Mouse (Mus musculus): ENCODE measurements around the gene Babam2.

The Babam2 gene

DNA sequence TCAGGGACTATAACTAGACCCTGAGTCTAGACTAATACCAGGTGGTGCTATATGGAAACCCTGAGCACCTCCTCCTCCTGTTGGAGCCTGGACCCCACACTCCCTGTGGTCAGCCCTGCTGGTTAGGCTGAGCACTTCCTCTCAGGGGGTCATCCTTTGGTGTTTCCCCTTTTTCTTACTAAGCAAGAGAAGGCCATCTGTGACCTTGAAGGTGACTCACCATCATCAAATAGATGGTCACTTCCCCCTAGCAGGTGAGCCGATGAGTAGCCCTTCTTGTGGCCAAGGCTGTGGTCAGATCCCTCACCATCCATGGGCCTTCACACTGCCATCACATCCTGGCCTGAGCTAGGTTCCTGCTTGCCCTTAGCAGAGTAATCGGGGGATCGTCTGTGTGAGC lies 379.7 kb downstream of the Babam2 start:
- no peak for DNase-seq (ENCODE audit: low read depth, low spot score)

- no peak for DNase-seq (ENCODE audit: low read depth, low spot score)
These were observed 381.5 kb downstream of the Babam2 start for GRCm38 (mm10) chr5:32078986-32079385.

DNA sequence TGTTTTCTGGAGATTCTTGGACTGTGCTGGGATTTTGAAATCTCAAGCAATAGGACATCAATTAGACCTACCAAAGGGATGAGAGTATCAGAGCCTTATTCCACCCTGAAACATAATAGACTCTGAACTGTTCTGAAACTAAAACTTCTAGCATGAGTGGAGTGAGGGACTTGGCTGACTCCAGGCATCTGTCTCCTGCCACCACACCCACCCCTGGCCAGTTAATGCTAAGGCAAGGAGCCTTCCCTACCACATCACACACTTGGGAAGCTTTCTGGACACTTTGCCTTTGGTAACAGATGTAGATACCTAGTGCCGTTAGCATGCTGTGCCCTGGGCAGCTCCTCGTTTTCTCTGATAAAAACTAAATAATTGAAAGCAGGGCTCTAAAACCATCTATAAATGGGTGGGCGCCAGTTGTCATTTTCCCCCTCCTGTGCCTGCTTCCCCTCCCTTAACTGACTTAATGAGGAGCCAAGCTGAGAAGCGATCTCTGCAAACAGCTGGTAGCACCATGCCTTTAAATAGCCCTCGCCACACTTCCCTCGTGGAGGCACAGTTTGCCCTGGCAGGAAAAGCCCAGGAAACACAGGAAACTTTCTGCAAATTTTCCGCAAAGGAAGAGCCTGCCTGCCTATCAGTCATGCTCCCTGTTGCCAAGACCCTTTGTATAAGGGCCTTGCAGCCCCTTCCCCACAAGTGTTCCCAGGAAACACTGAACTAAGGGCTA lies 383.2 kb downstream of the Babam2 start:
- no peak for DNase-seq (ENCODE audit: low read depth, low spot score)

GRCm38 (mm10) chr5:32084401-32084804 lies 386.9 kb downstream of the Babam2 start:
- no peak for DNase-seq (ENCODE audit: low read depth, low spot score)

DNA sequence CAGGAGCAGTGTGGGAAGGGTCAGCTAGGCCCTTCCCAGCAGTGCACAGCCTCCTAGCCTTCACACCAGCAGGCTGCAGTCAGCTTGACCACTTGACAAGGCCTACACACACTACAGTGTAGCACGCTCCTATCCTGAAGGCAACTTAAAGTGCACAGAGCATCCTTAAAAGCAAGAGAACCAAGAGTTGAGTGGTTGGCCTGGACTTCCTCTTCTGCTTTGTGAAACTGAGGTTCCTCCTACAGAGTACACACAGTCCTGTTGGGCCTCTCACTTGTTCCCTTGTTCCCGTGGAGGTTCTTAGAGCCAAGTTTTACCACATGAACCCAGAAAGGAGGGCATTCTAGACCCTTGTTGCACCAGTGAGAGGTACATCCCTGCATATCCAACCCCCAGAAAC lies 388.1 kb downstream of the Babam2 start:
- no peak for DNase-seq (ENCODE audit: low read depth, low spot score)

DNA sequence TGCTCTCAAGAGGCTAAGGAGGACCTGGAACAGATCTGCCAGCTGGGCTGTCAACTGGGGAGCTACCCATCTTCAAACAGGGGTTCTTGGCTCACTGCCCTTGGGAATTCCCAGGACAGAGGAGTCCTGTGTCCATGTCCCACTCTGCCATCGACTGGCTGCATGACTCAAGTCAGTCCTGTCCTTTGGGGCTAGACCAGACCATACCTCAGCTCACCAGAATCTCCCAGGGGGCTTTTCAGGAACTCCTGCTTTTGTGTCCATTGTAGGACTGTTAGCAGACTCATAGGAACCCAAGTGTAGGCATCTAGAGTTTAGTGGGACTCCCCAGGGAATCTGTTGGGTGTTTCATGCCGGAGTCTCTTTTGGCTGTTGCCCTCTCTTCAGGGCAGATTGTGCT lies 388.5 kb downstream of the Babam2 start:
- no peak for DNase-seq (ENCODE audit: low read depth, low spot score)

DNA sequence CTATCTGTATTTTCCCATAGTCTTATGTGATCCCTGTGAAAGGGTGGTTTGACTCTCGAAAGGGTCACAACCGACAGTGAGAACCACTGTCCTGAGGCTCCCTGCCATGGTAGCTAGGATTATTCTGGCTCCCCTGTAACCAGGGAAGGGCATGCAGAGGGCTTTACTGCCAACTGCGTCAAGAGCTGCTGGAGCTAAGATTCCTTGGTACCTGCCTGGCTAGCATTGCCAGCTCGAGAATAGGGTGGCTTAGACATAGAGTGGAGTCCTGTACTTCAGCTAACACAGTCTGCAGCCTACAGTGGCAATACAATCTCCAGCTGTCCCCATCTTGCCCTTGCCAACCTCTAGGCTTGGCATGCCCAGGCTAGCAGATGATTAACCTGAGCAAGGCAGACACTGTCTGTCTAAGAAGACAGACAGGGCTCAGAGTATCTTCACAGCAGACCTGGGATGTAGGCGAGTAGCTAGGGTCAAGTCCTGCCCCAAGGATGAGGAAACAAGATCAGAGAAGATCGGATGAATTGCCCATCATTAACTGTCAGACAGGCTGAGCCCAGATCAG lies 389.1 kb downstream of the Babam2 start:
- DNase-seq (ENCODE audit: low read depth, low spot score): no peak

- peak; percentile 86 for DNase-seq (ENCODE audit: low read depth, low spot score)
These were observed 392.0 kb downstream of the Babam2 start for GRCm38 (mm10) chr5:32089481-32089880.

DNA sequence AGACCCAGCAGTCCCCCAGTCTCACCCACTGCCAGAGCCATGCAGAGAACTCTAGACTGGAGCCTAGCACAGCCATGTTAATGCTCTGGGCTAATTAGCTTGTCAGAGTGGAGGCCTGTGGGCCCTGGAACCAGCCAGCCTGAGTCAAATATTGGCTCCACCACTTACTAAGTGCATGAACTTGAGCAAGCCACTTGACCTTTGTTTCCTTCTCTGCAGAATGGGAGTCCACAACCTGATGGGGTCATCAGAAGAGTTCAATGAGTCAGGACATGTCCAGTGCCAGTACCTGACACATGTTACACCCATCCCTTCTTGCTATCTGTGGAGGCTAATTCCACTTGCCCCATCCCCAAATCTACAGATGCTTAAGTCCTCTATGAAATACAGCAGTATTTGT lies 394.8 kb downstream of the Babam2 start:
- no peak for DNase-seq (ENCODE audit: low read depth, low spot score)

- no peak for DNase-seq (ENCODE audit: low read depth, low spot score)
These were observed 401.2 kb downstream of the Babam2 start for GRCm38 (mm10) chr5:32098691-32099090.

GRCm38 (mm10) chr5:32102484-32102883 lies 405.0 kb downstream of the Babam2 start:
- peak; percentile 61 for DNase-seq (ENCODE audit: low read depth, low spot score)

GRCm38 (mm10) chr5:32102971-32103431 lies 405.5 kb downstream of the Babam2 start:
- DNase-seq (ENCODE audit: low read depth, low spot score): no peak

DNA sequence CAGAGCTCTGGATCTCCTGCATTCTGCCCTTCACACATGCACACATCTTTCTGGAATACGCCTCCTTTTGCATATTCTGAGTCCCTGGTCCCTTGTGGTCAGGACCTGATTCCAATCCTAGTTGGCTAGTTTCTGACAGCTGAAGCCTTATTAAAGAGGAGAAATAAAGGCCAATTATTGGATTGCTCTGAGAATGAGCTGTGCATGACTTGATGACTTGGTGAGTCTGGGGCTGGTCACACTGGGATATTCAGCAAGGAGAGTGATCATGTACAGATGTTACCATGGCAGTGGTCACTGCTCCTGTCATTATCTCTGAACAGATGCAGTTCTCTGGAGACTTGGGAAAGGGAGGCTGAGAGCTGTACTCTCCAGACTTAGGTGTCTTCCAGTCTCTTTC lies 406.1 kb downstream of the Babam2 start:
- no peak for DNase-seq (ENCODE audit: low read depth, low spot score)

GRCm38 (mm10) chr5:32104119-32104990 lies 406.9 kb downstream of the Babam2 start:
- no peak for DNase-seq (ENCODE audit: low read depth, low spot score)

DNA sequence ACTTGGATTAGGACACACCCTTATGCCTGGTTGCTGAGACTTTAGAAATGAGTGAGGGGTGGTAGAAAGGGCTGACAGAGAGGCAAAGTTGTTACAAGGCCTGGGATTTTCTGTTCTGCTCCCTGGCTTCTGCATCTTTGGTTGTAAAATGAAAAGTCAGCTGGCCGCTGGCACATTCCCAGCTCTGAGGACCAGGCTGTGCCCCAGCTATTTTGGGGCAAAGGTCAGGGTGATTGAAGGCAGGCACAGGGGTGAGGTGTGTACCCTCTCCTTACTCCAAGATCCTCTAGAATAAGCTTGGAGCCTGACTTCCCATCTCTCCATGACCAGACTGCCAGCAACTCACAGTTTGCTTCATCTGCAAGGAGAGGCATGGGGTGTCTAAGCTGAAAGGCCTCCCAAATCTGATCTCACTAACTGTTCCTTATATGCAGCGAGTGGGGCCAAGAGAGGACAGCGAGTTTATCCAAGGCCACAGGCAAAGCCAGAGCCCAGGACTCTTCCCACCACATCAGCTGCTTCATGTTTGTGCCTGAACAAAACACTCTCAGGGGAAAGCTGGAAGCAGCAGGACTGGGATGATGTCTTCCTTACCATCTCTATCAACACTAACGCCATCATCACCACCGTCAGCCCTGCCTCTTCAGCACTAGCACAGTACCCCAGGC lies 409.1 kb downstream of the Babam2 start:
- DNase-seq (ENCODE audit: low read depth, low spot score): no peak

DNA sequence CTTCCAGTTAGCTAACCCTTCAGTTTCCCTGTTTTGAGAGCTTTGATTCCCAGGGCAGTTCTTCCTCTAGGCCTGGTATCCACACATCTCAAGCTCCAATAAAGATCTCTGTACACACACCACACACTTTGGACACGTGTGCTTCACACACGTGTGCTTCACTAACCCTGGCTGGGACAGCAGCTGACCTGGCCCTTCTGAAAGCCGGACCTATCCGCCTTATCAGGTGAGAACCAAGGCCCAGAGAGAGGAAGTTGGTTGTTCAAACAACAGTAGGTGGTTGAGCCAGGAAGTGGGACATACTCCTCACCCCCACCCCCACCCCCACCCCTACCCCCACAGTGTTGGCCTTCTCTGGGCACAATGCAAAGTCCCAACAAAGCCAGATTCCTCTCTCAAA lies 413.2 kb downstream of the Babam2 start:
- DNase-seq (ENCODE audit: low read depth, low spot score): no peak

GRCm38 (mm10) chr5:32112206-32112916 lies 414.9 kb downstream of the Babam2 start:
- no peak for DNase-seq (ENCODE audit: low read depth, low spot score)

DNA sequence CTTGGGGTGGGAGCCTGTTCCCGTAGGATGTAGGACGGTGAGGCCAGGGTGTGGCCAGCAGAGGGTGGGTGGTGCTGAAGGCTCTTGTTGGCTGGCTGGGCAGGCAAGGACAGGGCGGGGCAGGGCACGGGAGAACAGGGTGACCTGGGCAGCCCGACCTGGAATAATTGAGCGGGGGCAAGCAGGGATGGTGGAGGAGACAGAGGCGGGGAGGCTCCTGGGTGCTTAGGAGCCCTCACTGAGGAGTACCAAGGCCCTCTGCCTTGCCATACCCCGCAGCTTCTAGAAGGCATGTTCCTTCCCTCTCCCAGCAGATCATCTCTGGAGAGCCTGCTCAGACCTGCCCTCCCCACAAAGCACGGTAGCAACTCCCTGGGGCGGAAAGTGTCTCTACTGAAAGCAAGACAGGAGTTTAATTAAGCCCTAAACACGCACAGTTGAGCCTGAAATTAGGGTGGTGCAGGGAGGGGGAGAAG lies 423.5 kb downstream of the Babam2 start:
- no peak for DNase-seq (ENCODE audit: low read depth, low spot score)

DNA sequence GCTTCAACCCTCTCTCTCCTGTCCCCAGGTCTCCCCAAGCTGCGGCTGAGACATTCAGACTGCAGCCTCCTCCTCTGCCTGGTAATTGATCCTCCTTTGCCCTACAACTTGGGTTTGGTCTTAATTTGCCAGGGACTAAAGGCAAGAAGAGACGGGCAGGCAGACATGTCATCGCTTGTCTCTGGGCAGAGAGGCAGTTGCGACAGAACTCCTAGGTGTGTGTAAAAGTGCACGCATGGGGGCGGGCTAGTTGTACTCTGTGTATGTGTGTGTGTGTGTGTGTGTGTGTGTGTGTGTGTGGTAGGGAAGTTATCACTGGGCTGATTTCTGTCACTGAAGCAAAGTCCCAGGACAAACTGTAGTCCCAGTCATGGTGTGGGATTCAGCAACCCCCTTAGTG lies 424.5 kb downstream of the Babam2 start:
- no peak for DNase-seq (ENCODE audit: low read depth, low spot score)

DNA sequence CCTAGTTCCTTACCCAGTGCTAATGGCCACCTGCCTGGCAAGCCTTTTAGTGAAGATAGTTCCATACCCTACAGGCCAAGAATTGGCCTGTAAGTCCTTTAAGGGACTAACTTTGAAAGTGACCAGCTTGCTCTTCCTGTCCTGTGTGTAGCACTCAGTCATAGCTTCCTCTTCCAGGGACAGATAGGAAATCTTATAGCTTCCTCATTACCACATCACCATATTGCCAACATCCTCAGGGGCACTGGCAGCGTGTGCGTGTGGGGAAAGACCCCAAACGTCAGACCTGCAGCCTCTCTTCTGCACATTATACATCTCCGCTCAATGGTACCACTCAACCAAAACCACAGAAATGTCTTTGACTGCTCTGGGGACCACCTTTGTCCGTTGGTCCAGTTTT lies 424.9 kb downstream of the Babam2 start:
- DNase-seq (ENCODE audit: low read depth, low spot score): no peak

GRCm38 (mm10) chr5:32124957-32125356 lies 427.5 kb downstream of the Babam2 start:
- no peak for DNase-seq (ENCODE audit: low read depth, low spot score)
